Mouse (Mus musculus) neural tube, embryonic 14.5 days (tissue): ENCODE data around the gene Slc6a12. TPM values are rescaled to one million over a fixed set of nuclear protein-coding genes. Genes with fewer than 3 reads are reported as not detected.

ENCODE experiments used
- ATAC-seq: fragments of 200-750 bp; cut with Nextera tagmentation; 2 replicates; pipeline ENCODE4 v1.8.0; 2017; ENCODE audit warnings: low read depth, mild to moderate bottlenecking, moderate TSS enrichment, moderate library complexity
- H3K27ac ChIP-seq: fragments of 300-500 bp; sonication (generic); 2 replicates; pipeline ENCODE4 v1.5.1; 2014; ENCODE audit warnings: low read depth, mild to moderate bottlenecking, control low read depth, low read length, moderate library complexity, mixed read lengths
- H3K27me3 ChIP-seq: fragments of 300-500 bp; sonication (generic); 2 replicates; pipeline ENCODE4 v1.6.1; 2014; ENCODE audit warnings: low read length; ENCODE audit not compliant: control insufficient read depth, insufficient read depth
- H3K36me3 ChIP-seq: fragments of 300-500 bp; sonication (generic); 2 replicates; pipeline ENCODE4 v1.6.1; 2014; ENCODE audit warnings: low read length, mixed read lengths; ENCODE audit not compliant: control insufficient read depth, insufficient read depth
- H3K4me1 ChIP-seq: fragments of 300-500 bp; sonication (generic); 2 replicates; pipeline ENCODE4 v1.6.1; 2014; ENCODE audit warnings: low read length; ENCODE audit not compliant: control insufficient read depth, insufficient read depth
- H3K4me2 ChIP-seq: fragments of 300-500 bp; sonication (generic); 2 replicates; pipeline ENCODE4 v1.6.1; 2014; ENCODE audit warnings: mild to moderate bottlenecking, low read depth, low read length, control low read depth
- H3K4me3 ChIP-seq: fragments of 300-500 bp; sonication (generic); 2 replicates; pipeline ENCODE4 v1.5.1; 2014; ENCODE audit warnings: low read depth, low read length, control low read depth, mixed read lengths
- H3K9ac ChIP-seq: fragments of 300-500 bp; sonication (generic); replicated peaks from 2 replicates; pipeline ENCODE4 v1.6.1; 2014; ENCODE audit warnings: low read depth, mild to moderate bottlenecking, control low read depth, low read length, mixed read lengths
- H3K9me3 ChIP-seq: fragments of 300-500 bp; sonication (generic); 2 replicates; pipeline ENCODE4 v1.6.1; 2016; ENCODE audit warnings: low read length; ENCODE audit not compliant: control insufficient read depth
- WGBS: fragments of 180-500 bp; shearing (Covaris S2); extraction: QIAGEN DNeasy Blood & Tissue Kit; methylation state at CpG from one replicate; pipeline ENCODE4 v1.1.7; 2014; 5-methylcytosine and 5-hydroxymethylcytosine counted together
- polyA plus RNA-seq: library from polyadenylated mRNA; unstranded; fragments of >200 nt; fragmentation: Nextera tagmentation; extraction: Ambion mirVana; gene quantifications from 2 replicates; pipeline ENCODE4 v1.2.1, GENCODE M21; 2014

Slc6a12 gene
- polyA plus RNA-seq, 1 experiment from 2014 or later: not detected

GRCm38 (mm10) chr6:121322381-121323110 is 20.3 kb upstream of the Slc6a12 start:
- Histone ChIP-seq H3K36me3 (no peaks in the 10 kb centered on the region), H3K4me2 (no peak overlapping the region), H3K4me1 (no peaks in the 10 kb centered on the region), H3K9me3 (no peaks in the 10 kb centered on the region), H3K27ac (no peak overlapping the region), H3K9ac (no peak overlapping the region), H3K4me3 (no peak overlapping the region), H3K27me3 (no peaks in the 10 kb centered on the region)
- 84% methylated on average over 9 of the region's 9 CpGs for WGBS
- no peak for ATAC-seq

DNA sequence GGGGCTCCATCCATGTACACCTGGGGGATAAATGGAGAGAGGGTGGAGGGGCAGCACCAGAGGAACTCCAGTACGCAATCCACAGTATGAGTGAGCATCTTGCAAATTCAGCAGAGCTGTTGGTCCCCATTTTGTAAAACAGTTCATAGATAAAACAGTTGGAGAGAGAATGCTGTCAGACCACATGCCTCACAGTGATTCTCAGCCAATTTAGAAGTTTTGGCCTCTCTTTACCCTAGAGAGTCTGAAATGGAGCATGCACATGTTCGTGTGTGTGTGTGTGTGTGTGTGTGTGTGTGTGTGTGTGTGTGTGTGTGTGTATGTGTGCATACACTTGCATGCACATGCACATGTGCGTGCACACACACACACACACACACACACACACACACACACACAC is 17.6 kb upstream of the Slc6a12 start:
- no peak overlapping the region for H3K9ac ChIP-seq
- no peaks in the 10 kb centered on the region for H3K9me3 ChIP-seq
- no peaks in the 10 kb centered on the region for H3K36me3 ChIP-seq
- no peaks in the 10 kb centered on the region for H3K4me1 ChIP-seq
- no peak overlapping the region for H3K4me3 ChIP-seq
- no peak overlapping the region for H3K27ac ChIP-seq
- no peak overlapping the region for H3K4me2 ChIP-seq
- no peaks in the 10 kb centered on the region for H3K27me3 ChIP-seq
- ATAC-seq: no peak
- WGBS: 92% methylated on average over 2 of the region's 3 CpGs

- no peak for ATAC-seq
- Histone ChIP-seq H3K27ac (no peak overlapping the region), H3K36me3 (no peaks in the 10 kb centered on the region), H3K9me3 (no peaks in the 10 kb centered on the region), H3K27me3 (no peaks in the 10 kb centered on the region), H3K4me3 (no peak overlapping the region), H3K9ac (no peak overlapping the region), H3K4me2 (no peak overlapping the region), H3K4me1 (no peaks in the 10 kb centered on the region)
- WGBS: 84% methylated on average over 9 of the region's 9 CpGs
Observed at GRCm38 (mm10) chr6:121325740-121326139, 17.1 kb upstream of the Slc6a12 start.

DNA sequence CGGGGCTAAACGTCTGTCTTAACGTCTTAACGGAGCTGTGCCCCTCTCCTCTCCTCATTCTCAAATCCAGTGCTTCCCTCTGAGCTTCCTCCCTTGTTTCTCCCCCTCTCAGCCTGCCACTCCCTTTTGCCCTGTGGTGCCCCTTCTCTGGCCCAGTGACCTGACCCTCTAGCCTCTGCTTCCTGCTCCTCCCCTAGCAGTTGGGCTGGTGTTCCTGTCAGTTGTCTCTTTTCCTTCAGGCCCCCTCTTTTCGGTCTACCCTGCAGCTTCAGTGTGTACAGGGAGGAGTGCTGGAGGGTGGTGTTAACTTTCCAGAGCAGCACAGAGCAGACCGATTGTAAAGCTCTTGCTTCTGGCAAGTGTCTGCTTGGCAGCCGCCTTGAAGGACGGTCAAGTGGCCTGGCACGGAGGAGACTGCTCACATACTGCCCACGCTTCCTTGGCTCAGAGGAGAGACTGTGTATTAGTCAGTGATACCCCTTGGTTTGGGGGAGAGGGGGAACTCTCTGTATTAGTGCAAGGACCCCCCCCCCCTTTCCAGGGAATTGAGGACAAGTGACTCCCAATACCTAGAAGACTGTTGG is 16.3 kb upstream of the Slc6a12 start:
- no peaks in the 10 kb centered on the region for H3K27me3 ChIP-seq
- no peaks in the 10 kb centered on the region for H3K9me3 ChIP-seq
- H3K4me1 ChIP-seq: no peaks in the 10 kb centered on the region
- no peak overlapping the region for H3K4me3 ChIP-seq
- no peak overlapping the region for H3K9ac ChIP-seq
- no peak for ATAC-seq
- H3K4me2 ChIP-seq: no peak overlapping the region
- no peak overlapping the region for H3K27ac ChIP-seq
- WGBS: 71% methylated on average over 10 of the region's 10 CpGs
- H3K36me3 ChIP-seq: no peaks in the 10 kb centered on the region

DNA sequence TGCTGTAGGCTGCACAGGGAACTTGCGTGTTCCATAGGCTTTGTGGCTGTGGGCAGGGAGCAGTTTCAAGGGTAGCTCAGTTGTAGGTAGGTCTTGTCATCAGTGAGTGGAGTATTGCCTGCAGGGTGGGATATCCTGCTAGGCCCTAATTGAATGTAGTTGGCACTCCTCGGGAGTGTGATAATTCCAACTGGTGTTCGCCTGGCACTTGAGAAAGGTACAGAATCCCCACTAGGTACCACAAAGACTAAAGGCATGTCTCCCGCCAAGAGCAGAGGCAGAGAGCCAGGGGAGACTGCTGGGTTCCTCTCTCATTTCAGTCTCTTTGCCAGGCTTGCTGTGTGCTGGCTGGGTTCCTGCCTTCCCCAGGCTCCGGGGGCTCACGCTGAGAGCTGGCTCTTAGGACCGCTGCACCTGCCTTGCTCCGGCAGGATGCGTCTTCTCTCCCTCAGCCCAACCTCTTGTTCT is 14.4 kb upstream of the Slc6a12 start:
- no peak overlapping the region for H3K4me3 ChIP-seq
- no peaks in the 10 kb centered on the region for H3K9me3 ChIP-seq
- H3K36me3 ChIP-seq: no peaks in the 10 kb centered on the region
- WGBS: 52% methylated on average over 9 of the region's 9 CpGs
- H3K27me3 ChIP-seq: no peaks in the 10 kb centered on the region
- no peak overlapping the region for H3K9ac ChIP-seq
- no peak overlapping the region for H3K4me2 ChIP-seq
- ATAC-seq: no peak; the same call in 1 of the 2 replicates
- H3K27ac ChIP-seq: no peak overlapping the region
- H3K4me1 ChIP-seq: no peaks in the 10 kb centered on the region

DNA sequence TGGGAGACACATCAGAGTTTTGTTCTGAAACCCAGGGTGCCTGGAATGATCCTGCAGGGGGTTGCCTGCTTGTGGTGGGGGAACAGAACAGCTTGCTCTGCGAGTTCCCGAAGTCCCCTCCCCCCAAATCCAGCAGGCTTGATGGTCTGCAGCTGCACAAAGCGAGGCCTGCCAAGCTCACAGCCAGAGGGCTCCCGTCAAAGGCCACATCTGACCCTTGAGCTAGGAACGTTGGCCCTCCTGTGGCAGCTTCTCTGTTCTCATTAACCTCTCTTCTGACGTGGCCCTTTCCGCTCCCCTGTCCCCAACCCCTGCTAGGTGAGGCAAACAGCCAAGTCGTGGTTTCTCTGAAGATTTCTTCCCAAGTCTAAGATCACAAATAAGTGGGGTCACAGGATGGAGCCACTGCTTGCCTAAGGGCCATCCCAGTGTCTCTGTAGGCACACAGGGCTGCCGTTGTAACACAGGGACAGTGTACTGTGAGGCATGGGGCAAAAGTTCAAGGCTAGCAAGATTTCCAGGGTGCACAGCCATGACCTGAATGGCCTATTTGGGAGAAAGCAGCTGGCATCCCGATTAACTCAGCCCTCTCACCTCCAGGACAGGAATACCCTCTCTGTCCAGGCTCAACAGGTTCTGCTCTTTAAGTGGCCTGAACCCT is 12.9 kb upstream of the Slc6a12 start:
- Histone ChIP-seq H3K36me3 (no peaks in the 10 kb centered on the region), H3K4me3 (no peak overlapping the region), H3K4me2 (no peak overlapping the region), H3K27ac (no peak overlapping the region), H3K9me3 (no peaks in the 10 kb centered on the region), H3K27me3 (no peaks in the 10 kb centered on the region), H3K4me1 (no peaks in the 10 kb centered on the region), H3K9ac (no peak overlapping the region)
- no peak for ATAC-seq
- WGBS: 14% methylated on average over 10 of the region's 10 CpGs

DNA sequence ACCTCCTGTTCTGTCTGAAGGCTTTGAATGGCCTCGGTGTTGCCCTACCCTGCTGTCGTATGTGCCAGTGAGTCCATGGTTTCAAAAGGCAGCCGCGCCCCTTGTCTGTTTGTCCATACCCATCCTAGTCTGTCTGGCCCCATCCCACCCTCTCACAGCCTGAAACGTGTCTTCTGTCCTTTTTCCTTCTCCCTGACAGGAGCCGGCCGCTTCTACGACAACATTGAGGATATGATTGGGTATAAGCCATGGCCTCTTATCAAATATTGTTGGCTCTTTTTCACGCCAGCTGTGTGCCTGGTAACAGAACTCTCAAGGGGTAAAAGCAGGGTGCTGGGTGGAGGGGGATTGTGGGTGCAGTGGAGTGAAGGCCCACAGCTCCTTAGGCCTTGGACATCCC is 7.0 kb upstream of the Slc6a12 start:
- Histone ChIP-seq H3K9ac (no peak overlapping the region), H3K9me3 (no peaks in the 10 kb centered on the region), H3K4me1 (no peaks in the 10 kb centered on the region), H3K36me3 (no peaks in the 10 kb centered on the region), H3K4me2 (no peak overlapping the region), H3K27me3 (no peaks in the 10 kb centered on the region), H3K27ac (no peak overlapping the region), H3K4me3 (no peak overlapping the region)
- 88% methylated on average over 9 of the region's 9 CpGs for WGBS
- no peak for ATAC-seq

DNA sequence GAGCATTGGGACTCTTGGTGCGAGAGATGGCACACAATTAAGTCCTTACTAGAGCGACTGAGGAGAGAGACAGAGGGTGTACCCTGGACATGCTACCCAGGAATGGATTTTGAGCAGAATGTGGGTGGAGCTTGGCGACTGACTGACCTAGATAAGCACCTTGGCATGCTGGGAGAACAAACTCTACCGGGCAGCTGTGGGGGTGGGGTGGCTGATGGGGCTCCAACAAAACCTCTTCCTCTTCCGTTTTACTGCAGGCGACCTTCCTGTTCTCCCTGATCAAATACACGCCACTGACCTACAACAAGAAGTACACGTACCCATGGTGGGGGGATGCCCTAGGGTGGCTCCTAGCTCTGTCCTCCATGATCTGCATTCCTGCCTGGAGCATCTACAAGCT is 6.3 kb upstream of the Slc6a12 start:
- no peak overlapping the region for H3K27ac ChIP-seq
- WGBS: 68% methylated on average over 8 of the region's 8 CpGs
- no peak for ATAC-seq

GRCm38 (mm10) chr6:121337229-121337628 is 5.6 kb upstream of the Slc6a12 start:
- no peak overlapping the region for H3K4me2 ChIP-seq
- no peaks in the 10 kb centered on the region for H3K36me3 ChIP-seq
- H3K27ac ChIP-seq: no peak overlapping the region
- ATAC-seq: no peak
- H3K4me1 ChIP-seq: no peaks in the 10 kb centered on the region
- H3K27me3 ChIP-seq: no peaks in the 10 kb centered on the region
- 93% methylated on average over 9 of the region's 9 CpGs for WGBS
- H3K9ac ChIP-seq: no peak overlapping the region
- H3K9me3 ChIP-seq: no peaks in the 10 kb centered on the region
- H3K4me3 ChIP-seq: no peak overlapping the region

More for the DNA sequence above, 6.3 kb upstream of the Slc6a12 start:
- no peak overlapping the region for H3K4me2 ChIP-seq
- no peaks in the 10 kb centered on the region for H3K4me1 ChIP-seq
- H3K9ac ChIP-seq: no peak overlapping the region
- no peak overlapping the region for H3K4me3 ChIP-seq
- H3K27me3 ChIP-seq: no peaks in the 10 kb centered on the region
- no peaks in the 10 kb centered on the region for H3K36me3 ChIP-seq
- H3K9me3 ChIP-seq: no peaks in the 10 kb centered on the region
